Mouse (Mus musculus) small intestine, adult 2 months (tissue): ENCODE measurements around the gene Fadd.

Source experiments
- CTCF ChIP-seq: fragments of 200-500 bp; IDR thresholded peaks from 2 replicates; pipeline ENCODE4 v1.5.1; 2012; ENCODE audit warnings: low read depth, mild to moderate bottlenecking, control low read depth, inconsistent platforms, low read length, moderate library complexity, mixed read lengths; ENCODE audit not compliant: insufficient replicate concordance, insufficient read length; ENCODE audit errors: extremely low read depth
- POLR2A ChIP-seq: fragments of 200-500 bp; IDR thresholded peaks from 2 replicates; pipeline ENCODE4 v1.6.1; 2012; ENCODE audit warnings: low read depth, mild to moderate bottlenecking, control low read depth, inconsistent platforms, low read length, moderate library complexity

DNA sequence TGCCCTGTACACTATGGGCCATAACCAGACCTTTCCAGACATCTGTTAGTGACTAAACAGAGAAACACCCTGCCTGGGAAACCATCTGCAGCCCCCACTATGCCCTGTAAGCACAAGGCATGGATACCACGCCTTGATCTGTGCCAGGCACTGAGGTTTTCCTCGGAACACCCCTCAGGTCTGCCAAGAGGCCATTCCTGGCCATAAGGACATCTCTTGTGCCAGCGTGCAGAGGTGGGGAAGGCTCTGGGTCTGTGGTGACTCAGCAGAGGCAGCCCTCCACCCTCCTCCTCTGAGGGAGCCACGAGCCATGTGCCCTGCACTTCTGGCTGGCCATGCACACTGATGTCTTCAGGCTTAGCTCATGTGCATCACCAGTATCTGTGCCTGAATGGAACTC, 30.6 kb upstream of the Fadd start:
- TF ChIP-seq POLR2A = no peak
- TF ChIP-seq CTCF = no peak
